Mouse (Mus musculus) ES-E14 (cell line): Measurements from ENCODE around the gene Fsd2.

Experiments used
- HCFC1 ChIP-seq: IDR thresholded peaks from 2 replicates; pipeline ENCODE4 v1.6.1; 2012; ENCODE audit warnings: low read length, inconsistent platforms, borderline replicate concordance; ENCODE audit not compliant: insufficient read depth
- ZNF384 ChIP-seq: IDR thresholded peaks from 2 replicates; pipeline ENCODE4 v1.6.1; 2012; ENCODE audit warnings: low read depth, low read length, inconsistent platforms

DNA sequence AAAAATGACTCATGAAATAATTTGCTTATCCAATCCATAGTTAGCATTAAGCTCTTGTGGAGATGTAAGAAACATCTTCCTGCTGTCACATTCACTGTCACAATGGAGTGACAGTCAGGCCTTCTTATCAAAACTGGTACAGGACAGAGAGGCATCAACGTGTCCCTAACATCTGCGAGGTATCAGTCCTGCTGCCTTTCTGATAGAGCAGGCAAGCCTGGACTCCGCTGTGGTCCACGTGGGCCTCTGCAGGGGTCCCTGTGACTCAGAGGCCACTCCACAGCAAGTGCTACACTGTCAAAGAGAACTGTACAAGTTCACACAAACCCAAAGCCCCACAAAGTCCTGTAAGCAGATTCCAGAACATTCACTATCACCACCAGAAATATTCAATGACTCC lies 38.7 kb upstream of the Fsd2 start:
- TF ChIP-seq ZNF384, result no peak
- TF ChIP-seq HCFC1, result no peak
